Mouse (Mus musculus): ENCODE results near the gene Spata7. TPM values are rescaled to one million over a fixed set of nuclear protein-coding genes. Genes with fewer than 3 reads are reported as not detected.

Gene Spata7
- polyA plus RNA-seq, 1 experiment from 2014 or later, result 9.9 TPM

- no peak overlapping the region for H3K27ac ChIP-seq (replicated peaks; ENCODE audit: low read depth, low read length)
- no peak overlapping the region for H3K4me2 ChIP-seq (ENCODE audit: low read depth, low read length)
- H3K36me3 ChIP-seq (ENCODE audit: control insufficient read depth, insufficient read depth, low read length), result peaks cover 36% of the 10 kb centered on the region; the same call in 1 of the 2 replicates
- WGBS, result 86% methylated on average over 15 of the region's 15 CpGs
- H3K9me3 ChIP-seq (ENCODE audit: control insufficient read depth, low read length), result no peaks in the 10 kb centered on the region
- no peaks in the 10 kb centered on the region for H3K27me3 ChIP-seq (replicated peaks; ENCODE audit: control insufficient read depth, insufficient read depth, low read length)
- DNase-seq (ENCODE audit: low spot score) (no peak), ATAC-seq (ENCODE audit: low read depth) (no peak)
- no peak overlapping the region for H3K9ac ChIP-seq (ENCODE audit: low read depth, low read length)
- H3K4me1 ChIP-seq (ENCODE audit: control insufficient read depth, insufficient read depth, low read length), result no peaks in the 10 kb centered on the region
- no peak overlapping the region for H3K4me3 ChIP-seq (ENCODE audit: low read depth, low read length)
Measured at GRCm38 (mm10) chr12:98679906-98680305, 51.9 kb downstream of the Spata7 start.

- 84% methylated on average over 15 of the region's 15 CpGs for WGBS
- Histone ChIP-seq H3K27ac (replicated peaks; ENCODE audit: low read depth, low read length) (no peak overlapping the region), H3K9me3 (ENCODE audit: control insufficient read depth, low read length) (no peaks in the 10 kb centered on the region), H3K27me3 (replicated peaks; ENCODE audit: control insufficient read depth, insufficient read depth, low read length) (no peaks in the 10 kb centered on the region), H3K9ac (ENCODE audit: low read depth, low read length) (no peak overlapping the region), H3K36me3 (ENCODE audit: control insufficient read depth, insufficient read depth, low read length) (peaks cover 34% of the 10 kb centered on the region; the same call in 1 of the 2 replicates), H3K4me2 (ENCODE audit: low read depth, low read length) (no peak overlapping the region), H3K4me1 (ENCODE audit: control insufficient read depth, insufficient read depth, low read length) (no peaks in the 10 kb centered on the region), H3K4me3 (ENCODE audit: low read depth, low read length) (no peak overlapping the region)
- no peak for DNase-seq (ENCODE audit: low spot score)
- no peak for ATAC-seq (ENCODE audit: low read depth)
Measured at GRCm38 (mm10) chr12:98682196-98682595, 54.2 kb downstream of the Spata7 start.

DNA sequence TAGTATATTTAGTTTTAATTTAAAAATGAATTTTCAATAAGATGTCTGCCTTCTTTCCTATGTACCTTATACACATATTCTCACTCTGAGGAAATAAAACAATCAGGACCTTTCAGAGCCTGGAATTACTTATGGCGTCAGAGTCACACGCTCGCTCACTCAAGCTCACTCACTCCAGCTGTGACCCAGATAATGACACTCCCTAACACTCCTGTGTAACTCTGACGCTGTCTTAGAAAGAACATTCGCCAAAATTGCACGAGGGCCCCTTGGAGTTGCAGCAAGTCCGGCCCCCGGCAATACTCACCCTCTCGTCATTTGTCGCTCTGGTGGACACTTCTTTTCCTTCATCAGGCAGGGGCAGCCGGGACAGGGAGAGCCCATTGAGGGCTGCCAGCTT lies 55.2 kb downstream of the Spata7 start:
- H3K36me3 ChIP-seq (ENCODE audit: control insufficient read depth, insufficient read depth, low read length), result peaks cover 38% of the 10 kb centered on the region; the same call in 1 of the 2 replicates
- H3K27ac ChIP-seq (replicated peaks; ENCODE audit: low read depth, low read length), result no peak overlapping the region
- H3K9ac ChIP-seq (ENCODE audit: low read depth, low read length), result no peak overlapping the region
- H3K4me2 ChIP-seq (ENCODE audit: low read depth, low read length), result no peak overlapping the region
- H3K4me1 ChIP-seq (ENCODE audit: control insufficient read depth, insufficient read depth, low read length), result no peaks in the 10 kb centered on the region
- no peaks in the 10 kb centered on the region for H3K27me3 ChIP-seq (replicated peaks; ENCODE audit: control insufficient read depth, insufficient read depth, low read length)
- ATAC-seq (ENCODE audit: low read depth) (no peak), DNase-seq (ENCODE audit: low spot score) (no peak)
- no peaks in the 10 kb centered on the region for H3K9me3 ChIP-seq (ENCODE audit: control insufficient read depth, low read length)
- no peak overlapping the region for H3K4me3 ChIP-seq (ENCODE audit: low read depth, low read length)
- 72% methylated on average over 11 of the region's 11 CpGs for WGBS

- no peaks in the 10 kb centered on the region for H3K9me3 ChIP-seq (ENCODE audit: control insufficient read depth, low read length)
- H3K36me3 ChIP-seq (ENCODE audit: control insufficient read depth, insufficient read depth, low read length), result peaks cover 39% of the 10 kb centered on the region; the same call in 1 of the 2 replicates
- H3K4me3 ChIP-seq (ENCODE audit: low read depth, low read length), result no peak overlapping the region
- ATAC-seq (ENCODE audit: low read depth) (no peak), DNase-seq (ENCODE audit: low spot score) (no peak)
- H3K4me1 ChIP-seq (ENCODE audit: control insufficient read depth, insufficient read depth, low read length), result no peaks in the 10 kb centered on the region
- H3K27ac ChIP-seq (replicated peaks; ENCODE audit: low read depth, low read length), result no peak overlapping the region
- WGBS, result 78% methylated on average over 6 of the region's 6 CpGs
- no peak overlapping the region for H3K4me2 ChIP-seq (ENCODE audit: low read depth, low read length)
- no peaks in the 10 kb centered on the region for H3K27me3 ChIP-seq (replicated peaks; ENCODE audit: control insufficient read depth, insufficient read depth, low read length)
- no peak overlapping the region for H3K9ac ChIP-seq (ENCODE audit: low read depth, low read length)
Measured at GRCm38 (mm10) chr12:98683574-98683973, 55.6 kb downstream of the Spata7 start.

GRCm38 (mm10) chr12:98690230-98690629 lies 62.3 kb downstream of the Spata7 start:
- DNase-seq (ENCODE audit: low spot score) (no peak), ATAC-seq (ENCODE audit: low read depth) (no peak)
- no peak overlapping the region for H3K9ac ChIP-seq (ENCODE audit: low read depth, low read length)
- H3K4me1 ChIP-seq (ENCODE audit: control insufficient read depth, insufficient read depth, low read length), result no peaks in the 10 kb centered on the region
- 89% methylated on average over 8 of the region's 8 CpGs for WGBS
- peaks cover 39% of the 10 kb centered on the region; the same call in 1 of the 2 replicates for H3K36me3 ChIP-seq (ENCODE audit: control insufficient read depth, insufficient read depth, low read length)
- H3K27me3 ChIP-seq (replicated peaks; ENCODE audit: control insufficient read depth, insufficient read depth, low read length), result no peaks in the 10 kb centered on the region
- H3K4me2 ChIP-seq (ENCODE audit: low read depth, low read length), result no peak overlapping the region
- H3K27ac ChIP-seq (replicated peaks; ENCODE audit: low read depth, low read length), result no peak overlapping the region
- no peaks in the 10 kb centered on the region for H3K9me3 ChIP-seq (ENCODE audit: control insufficient read depth, low read length)
- no peak overlapping the region for H3K4me3 ChIP-seq (ENCODE audit: low read depth, low read length)

- no peaks in the 10 kb centered on the region for H3K4me1 ChIP-seq (ENCODE audit: control insufficient read depth, insufficient read depth, low read length)
- H3K4me2 ChIP-seq (ENCODE audit: low read depth, low read length), result no peak overlapping the region
- no peak overlapping the region for H3K9ac ChIP-seq (ENCODE audit: low read depth, low read length)
- no peak overlapping the region for H3K27ac ChIP-seq (replicated peaks; ENCODE audit: low read depth, low read length)
- H3K27me3 ChIP-seq (replicated peaks; ENCODE audit: control insufficient read depth, insufficient read depth, low read length), result no peaks in the 10 kb centered on the region
- H3K4me3 ChIP-seq (ENCODE audit: low read depth, low read length), result no peak overlapping the region
- ATAC-seq (ENCODE audit: low read depth), result no peak
- no peaks in the 10 kb centered on the region for H3K9me3 ChIP-seq (ENCODE audit: control insufficient read depth, low read length)
- 46% methylated on average over 5 of the region's 5 CpGs for WGBS
- DNase-seq (ENCODE audit: low spot score), result peak; percentile 63
- H3K36me3 ChIP-seq (ENCODE audit: control insufficient read depth, insufficient read depth, low read length), result peaks cover 27% of the 10 kb centered on the region; the same call in 1 of the 2 replicates
Measured at GRCm38 (mm10) chr12:98697202-98697601, 69.2 kb downstream of the Spata7 start.

DNA sequence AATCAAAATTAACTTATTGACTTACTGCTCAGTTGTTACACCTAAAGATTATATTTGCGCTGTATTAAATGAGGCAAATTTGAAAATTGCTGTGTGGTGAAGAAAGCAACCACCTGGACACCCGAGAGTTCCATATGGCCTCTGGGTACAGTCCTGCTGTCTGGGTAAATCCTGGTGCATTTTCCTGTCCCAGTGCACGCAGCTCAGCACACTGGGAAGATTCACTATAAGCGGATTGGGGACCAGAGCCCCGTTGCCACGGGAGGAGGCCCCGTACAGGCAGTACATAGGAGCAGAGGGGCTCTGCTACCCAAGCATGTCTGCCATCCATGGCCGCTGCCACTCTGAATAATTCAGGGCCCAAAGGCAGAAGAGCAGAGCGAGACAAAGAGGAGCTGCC lies 73.6 kb downstream of the Spata7 start:
- DNase-seq (ENCODE audit: low spot score), result no peak
- no peak overlapping the region for H3K27ac ChIP-seq (replicated peaks; ENCODE audit: low read depth, low read length)
- no peak for ATAC-seq (ENCODE audit: low read depth)
- no peak overlapping the region for H3K4me3 ChIP-seq (ENCODE audit: low read depth, low read length)
- H3K9ac ChIP-seq (ENCODE audit: low read depth, low read length), result no peak overlapping the region
- H3K27me3 ChIP-seq (replicated peaks; ENCODE audit: control insufficient read depth, insufficient read depth, low read length), result no peaks in the 10 kb centered on the region
- H3K36me3 ChIP-seq (ENCODE audit: control insufficient read depth, insufficient read depth, low read length), result peaks cover 7% of the 10 kb centered on the region; the same call in 1 of the 2 replicates
- no peaks in the 10 kb centered on the region for H3K9me3 ChIP-seq (ENCODE audit: control insufficient read depth, low read length)
- no peaks in the 10 kb centered on the region for H3K4me1 ChIP-seq (ENCODE audit: control insufficient read depth, insufficient read depth, low read length)
- no peak overlapping the region for H3K4me2 ChIP-seq (ENCODE audit: low read depth, low read length)
- WGBS, result 85% methylated on average over 9 of the region's 9 CpGs

GRCm38 (mm10) chr12:98703554-98703953 lies 75.6 kb downstream of the Spata7 start:
- Histone ChIP-seq H3K9ac (ENCODE audit: low read depth, low read length) (no peak overlapping the region), H3K4me1 (ENCODE audit: control insufficient read depth, insufficient read depth, low read length) (no peaks in the 10 kb centered on the region), H3K4me3 (ENCODE audit: low read depth, low read length) (no peak overlapping the region), H3K27ac (replicated peaks; ENCODE audit: low read depth, low read length) (no peak overlapping the region), H3K4me2 (ENCODE audit: low read depth, low read length) (no peak overlapping the region), H3K36me3 (ENCODE audit: control insufficient read depth, insufficient read depth, low read length) (peaks cover 4% of the 10 kb centered on the region; the same call in 1 of the 2 replicates), H3K27me3 (replicated peaks; ENCODE audit: control insufficient read depth, insufficient read depth, low read length) (no peaks in the 10 kb centered on the region), H3K9me3 (ENCODE audit: control insufficient read depth, low read length) (no peaks in the 10 kb centered on the region)
- WGBS, result 47% methylated on average over 2 of the region's 2 CpGs
- DNase-seq (ENCODE audit: low spot score) (no peak), ATAC-seq (ENCODE audit: low read depth) (no peak)

GRCm38 (mm10) chr12:98703961-98704360 lies 76.0 kb downstream of the Spata7 start:
- no peak overlapping the region for H3K4me2 ChIP-seq (ENCODE audit: low read depth, low read length)
- 85% methylated on average over 10 of the region's 10 CpGs for WGBS
- peaks cover 4% of the 10 kb centered on the region; the same call in 1 of the 2 replicates for H3K36me3 ChIP-seq (ENCODE audit: control insufficient read depth, insufficient read depth, low read length)
- H3K27ac ChIP-seq (replicated peaks; ENCODE audit: low read depth, low read length), result no peak overlapping the region
- no peaks in the 10 kb centered on the region for H3K4me1 ChIP-seq (ENCODE audit: control insufficient read depth, insufficient read depth, low read length)
- H3K9me3 ChIP-seq (ENCODE audit: control insufficient read depth, low read length), result no peaks in the 10 kb centered on the region
- H3K9ac ChIP-seq (ENCODE audit: low read depth, low read length), result no peak overlapping the region
- no peak overlapping the region for H3K4me3 ChIP-seq (ENCODE audit: low read depth, low read length)
- ATAC-seq (ENCODE audit: low read depth) (no peak), DNase-seq (ENCODE audit: low spot score) (no peak)
- no peaks in the 10 kb centered on the region for H3K27me3 ChIP-seq (replicated peaks; ENCODE audit: control insufficient read depth, insufficient read depth, low read length)
